In the genomic region with DNA sequence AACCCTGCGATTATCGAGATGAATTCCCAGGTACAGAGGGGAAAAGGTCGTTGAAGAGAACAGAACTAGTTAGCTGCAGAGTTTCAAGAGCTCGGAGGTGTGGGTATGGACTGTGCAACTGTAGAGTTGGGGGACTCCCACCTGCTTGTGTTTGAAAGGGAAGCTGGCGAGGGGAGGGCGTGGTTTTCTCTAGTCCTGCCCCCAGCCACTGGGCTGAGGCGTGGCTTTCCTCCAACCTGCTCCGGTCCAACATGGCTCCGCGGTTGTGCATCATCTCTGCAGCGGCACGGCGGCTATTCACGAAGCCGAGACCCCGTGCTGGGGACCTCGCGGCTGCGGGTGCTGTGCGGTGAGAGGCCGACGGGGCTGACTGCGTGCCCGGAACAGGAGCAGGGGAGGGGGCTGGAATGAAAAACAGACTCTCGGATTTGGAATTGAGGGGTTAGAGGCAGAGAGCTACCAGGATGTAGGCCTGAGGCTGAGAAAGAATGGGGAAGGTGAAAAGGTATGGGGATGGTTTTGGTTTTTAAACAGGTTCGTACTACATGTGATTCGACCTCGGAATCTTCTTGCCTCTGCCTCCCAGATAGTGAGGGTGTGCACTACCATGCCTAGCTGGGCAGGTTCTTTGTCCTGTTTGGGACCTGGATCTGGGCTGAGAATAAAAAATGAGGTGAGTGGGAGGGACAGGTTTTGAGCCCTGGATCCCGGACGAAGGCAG, we compare ENCODE assay signal across 8 mouse cellular contexts. TPM values are rescaled to one million over a fixed set of nuclear protein-coding genes. Genes with fewer than 3 reads are reported as not detected.
DNase-seq lines count a peak whose midpoint lies in the region; ATAC-seq and TF ChIP-seq lines count a peak whose summit lies in the region.

Gene Nipsnap1, plus strand, starts transcription at position 197 of the 721 bp plus-strand sequence.

- peaks cover 15% of the 10 kb centered on the region for H3K4me1 ChIP-seq in hindbrain, embryonic 10.5 days (replicated peaks)
- no peaks in the 10 kb centered on the region; the same call in 1 of the 2 replicates for H3K4me1 ChIP-seq in lung, postnatal 0 days (ENCODE audit: insufficient read depth, low read depth, low read length)

- TF ChIP-seq EP300 in lung, postnatal 0 days (IDR thresholded peaks at IDR 0.05): no peak

- H3K36me3 ChIP-seq in hindbrain, embryonic 10.5 days: peaks cover 14% of the 10 kb centered on the region
- H3K36me3 ChIP-seq in lung, postnatal 0 days (ENCODE audit: insufficient read depth, low read length): no peaks in the 10 kb centered on the region

- H3K4me3 ChIP-seq in hindbrain, embryonic 10.5 days: peak within 1 kb of the TSS; percentile 86
- H3K4me3 ChIP-seq in lung, postnatal 0 days (ENCODE audit: low read depth, low read length): peak within 1 kb of the TSS; percentile 41

- no peak for TF ChIP-seq CTCF in lung, postnatal 0 days (IDR thresholded peaks at IDR 0.05)

- no peaks in the 10 kb centered on the region for H3K27me3 ChIP-seq in hindbrain, embryonic 10.5 days (ENCODE audit: insufficient read depth, poor library complexity, severe bottlenecking)
- no peaks in the 10 kb centered on the region for H3K27me3 ChIP-seq in lung, postnatal 0 days (replicated peaks; ENCODE audit: insufficient read depth, low read length)

- H3K4me2 ChIP-seq in lung, postnatal 0 days (replicated peaks; ENCODE audit: low read depth, low read length): peak within 1 kb of the TSS; percentile 69

- peak; percentile 96 for ATAC-seq in frontal cortex, adult (ENCODE audit: low TSS enrichment)
- ATAC-seq in lung, postnatal 0 days: peak; percentile 85

- 1% methylated on average over 30 of the region's 30 CpGs for WGBS in hindbrain, embryonic 10.5 days
- WGBS in lung, postnatal 0 days: under 1% methylated on average over 30 of the region's 30 CpGs

- peak within 1 kb of the TSS; percentile 94 for H3K27ac ChIP-seq in hindbrain, embryonic 10.5 days
- no peak within 1 kb of the TSS for H3K27ac ChIP-seq in lung, postnatal 0 days (ENCODE audit: low read length)

- DNase-seq in Muller cell, postnatal 12 days (ENCODE audit: inconsistent ontology term): peak; percentile 83
- DNase-seq in cerebellum, adult 8-10 months: peak; percentile 79
- peak; percentile 85 for DNase-seq in hindbrain, embryonic 10.5 days (ENCODE audit: low spot score)
- DNase-seq in layer of hippocampus, adult 9-11 months: peak; percentile 81
- peak; percentile 80 for DNase-seq in lung, postnatal 0 days (ENCODE audit: low spot score)
- peak; percentile 41 for DNase-seq in ovary, postnatal 10 days (ENCODE audit: low spot score)
- peak; percentile 82 to 88 for DNase-seq in thymus, postnatal 10 days (ENCODE audit: low spot score in 2 of 2)

- H3K9me3 ChIP-seq in hindbrain, embryonic 10.5 days: peaks cover 8% of the 10 kb centered on the region; the same call in 1 of the 2 replicates
- no peaks in the 10 kb centered on the region for H3K9me3 ChIP-seq in lung, postnatal 0 days (ENCODE audit: low read length)

- H3K9ac ChIP-seq in lung, postnatal 0 days (replicated peaks; ENCODE audit: low read depth): no peak within 1 kb of the TSS

RNA-seq across cellular contexts. Expression of gene Nipsnap1, which starts in this region (rescaled TPM):
- polyA plus RNA-seq in hindbrain, embryonic 10.5 days (2016; fragmentation: Nextera tagmentation; extraction: Ambion mirVana): 77.9 and 89.0 TPM in 2 replicates
- polyA plus RNA-seq in lung, postnatal 0 days (2015; fragmentation: Nextera tagmentation; extraction: Ambion mirVana): 10.4 and 11.9 TPM in 2 replicates
